Comparison of ENCODE assay signal across 14 mouse cellular contexts in the genomic region with DNA sequence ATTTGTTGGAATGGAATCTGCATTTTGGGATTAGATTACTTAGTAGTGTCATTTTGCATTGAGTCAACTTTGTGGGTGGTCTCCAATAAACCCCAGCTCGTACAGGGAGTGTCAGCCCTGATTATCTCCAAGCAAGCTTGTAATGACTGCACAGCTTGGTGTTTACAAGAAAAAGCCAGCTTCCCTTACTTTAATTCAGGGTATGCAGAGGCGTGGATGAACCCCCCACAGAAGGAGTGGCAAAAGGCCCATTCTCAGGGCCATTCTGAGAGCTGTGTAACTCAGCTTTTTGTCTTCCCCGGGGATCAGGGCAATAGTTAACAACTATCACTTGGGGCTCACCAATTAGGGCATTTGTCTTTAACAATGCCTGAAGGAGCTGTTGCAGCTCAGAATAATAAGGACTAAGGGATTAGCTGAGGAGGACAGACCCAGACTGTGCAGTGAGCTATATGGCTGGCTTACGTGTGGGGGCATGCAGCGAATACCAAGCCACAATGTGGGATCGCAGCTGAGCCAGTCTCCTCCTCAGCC.
A peak's percentile ranks its signal among the peaks of the same experiment; 100 is the strongest.
DNase-seq lines count a peak whose midpoint lies in the region; ATAC-seq and TF ChIP-seq lines count a peak whose summit lies in the region.
"Had no signal": no experiment of that assay in that cellular context is flagged by ENCODE, and none has a peak within 500 bp of the region (broad histone marks: within the 10 kb centered on the region; RNA-seq: fewer than 3 reads in every experiment).

No protein-coding gene starts in this region.

- no peak overlapping the region for H3K27ac ChIP-seq in kidney, embryonic 16.5 days (ENCODE audit: low read length)
- no peak overlapping the region for H3K27ac ChIP-seq in forebrain, embryonic 14.5 days (ENCODE audit: low read depth, low read length)
- H3K27ac ChIP-seq in midbrain, embryonic 14.5 days (replicated peaks; ENCODE audit: low read depth, low read length): no peak overlapping the region
- H3K27ac ChIP-seq: heart, adult 2 months; lung, embryonic 15.5 days; stomach, embryonic 15.5 days had no signal

- 0 out of 2 replicates have a peak, but pooled peaks cover 7% of the 10 kb centered on the region for H3K9me3 ChIP-seq in kidney, embryonic 16.5 days (ENCODE audit: low read length)
- H3K9me3 ChIP-seq in forebrain, embryonic 14.5 days (replicated peaks; ENCODE audit: control insufficient read depth, low read length): no peaks in the 10 kb centered on the region; the same call in 1 of the 2 replicates
- H3K9me3 ChIP-seq in midbrain, embryonic 14.5 days (ENCODE audit: control insufficient read depth, low read length): no peaks in the 10 kb centered on the region
- H3K9me3 ChIP-seq: lung, embryonic 15.5 days; stomach, embryonic 15.5 days had no signal

- peaks cover 5% of the 10 kb centered on the region; the same call in 1 of the 2 replicates for H3K27me3 ChIP-seq in kidney, embryonic 16.5 days (ENCODE audit: insufficient read depth, low read length)
- peaks cover 17% of the 10 kb centered on the region; the same call in 1 of the 2 replicates for H3K27me3 ChIP-seq in forebrain, embryonic 14.5 days (replicated peaks; ENCODE audit: control insufficient read depth, insufficient read depth, low read length)
- peaks cover 9% of the 10 kb centered on the region; the same call in 1 of the 2 replicates for H3K27me3 ChIP-seq in midbrain, embryonic 14.5 days (ENCODE audit: control insufficient read depth, insufficient read depth, low read length)
- H3K27me3 ChIP-seq: CH12.LX; lung, embryonic 15.5 days; stomach, embryonic 15.5 days had no signal

- DNase-seq in kidney, postnatal 25 days: no peak
- peak; percentile 86 for DNase-seq in brain, embryonic 14.5 days (ENCODE audit: low read depth)
- peak; percentile 70 for DNase-seq in forebrain, embryonic 14.5 days (ENCODE audit: low spot score)
- DNase-seq in midbrain, embryonic 14.5 days: peak; percentile 54
- no peak for DNase-seq in gastrocnemius, postnatal 36 days
- no peak for DNase-seq in left cerebral cortex, postnatal 25 days (ENCODE audit: low spot score in 2 of 2)
- DNase-seq in left cerebral cortex, adult 8-10 months (ENCODE audit: low spot score in 2 of 2): no peak
- DNase-seq: cerebellum, adult 9-10 months; heart, adult 2 months; kidney, adult 9 months had no signal

- no peak overlapping the region for H3K9ac ChIP-seq in kidney, embryonic 16.5 days (replicated peaks; ENCODE audit: low read length)
- no peak overlapping the region for H3K9ac ChIP-seq in forebrain, embryonic 14.5 days (ENCODE audit: low read length)
- no peak overlapping the region for H3K9ac ChIP-seq in midbrain, embryonic 14.5 days (replicated peaks; ENCODE audit: low read length)
- H3K9ac ChIP-seq: lung, embryonic 15.5 days; stomach, embryonic 15.5 days had no signal

- no peak for TF ChIP-seq CTCF in brain, embryonic 14.5 days (IDR thresholded peaks at IDR 0.05; ENCODE audit: borderline replicate concordance, extremely low read depth, insufficient read depth, insufficient read length)

- peak; percentile 53; the same call in 1 of the 2 replicates for ATAC-seq in kidney, embryonic 16.5 days (ENCODE audit: low FRiP score, low TSS enrichment)
- ATAC-seq in forebrain, embryonic 14.5 days: peak; percentile 73
- ATAC-seq in midbrain, embryonic 14.5 days (ENCODE audit: low FRiP score, low TSS enrichment): no peak

- whole genome bisulfite sequencing in kidney, embryonic 16.5 days: 40% methylated on average over 6 of the region's 6 CpGs
- 2% methylated on average over 6 of the region's 6 CpGs for WGBS in forebrain, embryonic 14.5 days
- WGBS in midbrain, embryonic 14.5 days: 12% methylated on average over 6 of the region's 6 CpGs

- no peak overlapping the region for H3K4me3 ChIP-seq in kidney, embryonic 16.5 days (ENCODE audit: low read length)
- H3K4me3 ChIP-seq in forebrain, embryonic 14.5 days (ENCODE audit: low read depth, low read length): no peak overlapping the region
- no peak overlapping the region for H3K4me3 ChIP-seq in midbrain, embryonic 14.5 days (replicated peaks; ENCODE audit: low read depth, low read length)
- H3K4me3 ChIP-seq: heart, adult 2 months; lung, embryonic 15.5 days; stomach, embryonic 15.5 days had no signal

- H3K36me3 ChIP-seq in kidney, embryonic 16.5 days (ENCODE audit: insufficient read depth, low read length): no peaks in the 10 kb centered on the region
- H3K36me3 ChIP-seq in forebrain, embryonic 14.5 days (ENCODE audit: control insufficient read depth, insufficient read depth, low read length): no peaks in the 10 kb centered on the region
- no peaks in the 10 kb centered on the region for H3K36me3 ChIP-seq in midbrain, embryonic 14.5 days (ENCODE audit: control insufficient read depth, insufficient read depth, low read length)
- H3K36me3 ChIP-seq: lung, embryonic 15.5 days; stomach, embryonic 15.5 days had no signal

- intact Hi-C loops in gastrocnemius, postnatal 36 days (cut with DNase I): no loop called here
- intact Hi-C loops in left cerebral cortex, postnatal 25 days (cut with DNase I): no loop called here

- no peak overlapping the region for H3K4me2 ChIP-seq in kidney, embryonic 16.5 days (replicated peaks; ENCODE audit: low read depth, low read length)
- no peak overlapping the region for H3K4me2 ChIP-seq in forebrain, embryonic 14.5 days (ENCODE audit: low read length)
- no peak overlapping the region for H3K4me2 ChIP-seq in midbrain, embryonic 14.5 days (ENCODE audit: low read length)
- H3K4me2 ChIP-seq: lung, embryonic 15.5 days; stomach, embryonic 15.5 days had no signal

- TF ChIP-seq POLR2A in brain, embryonic 14.5 days (IDR thresholded peaks at IDR 0.05; ENCODE audit: borderline replicate concordance, extremely low read depth, insufficient read depth, insufficient read length, poor library complexity, severe bottlenecking): no peak

- peaks cover 3% of the 10 kb centered on the region; the same call in 1 of the 2 replicates for H3K4me1 ChIP-seq in kidney, embryonic 16.5 days (ENCODE audit: insufficient read depth, low read length)
- H3K4me1 ChIP-seq in forebrain, embryonic 14.5 days (ENCODE audit: control insufficient read depth, insufficient read depth, low read length): peaks cover 9% of the 10 kb centered on the region
- 0 out of 2 replicates have a peak, but pooled peaks cover 1% of the 10 kb centered on the region for H3K4me1 ChIP-seq in midbrain, embryonic 14.5 days (ENCODE audit: control insufficient read depth, insufficient read depth, low read length)

Comparison
In these comparisons a context has a peak if more than half of its experiments do, and no peak if none do; other contexts are left out.
1. DNase-seq: peak in brain, embryonic 14.5 days (single experiment), forebrain, embryonic 14.5 days (single experiment) and midbrain, embryonic 14.5 days (single experiment); none in kidney, postnatal 25 days (0 of 2), gastrocnemius, postnatal 36 days (0 of 2), left cerebral cortex, postnatal 25 days (0 of 2) and left cerebral cortex, adult 8-10 months (0 of 2).